Mouse (Mus musculus) embryo, embryonic 11 days (tissue): ENCODE measurements around the gene Ccdc146.
"Not testable (repeated sequence)": the region's sequence is repeated elsewhere in the genome, so short reads cannot be mapped to it uniquely, and the experiment has no call there.

ENCODE experiments used
- DNase-seq: peaks from one replicate; pipeline ENCODE4 v3.0.0-alpha.2; 2015

Ccdc146 gene

GRCm38 (mm10) chr5:21329672-21330665 is 94.5 kb downstream of the Ccdc146 start:
- no peak for DNase-seq

GRCm38 (mm10) chr5:21328560-21328959 is 95.9 kb downstream of the Ccdc146 start:
- DNase-seq: no peak

- peak; percentile 70 for DNase-seq
These were observed 98.0 kb downstream of the Ccdc146 start for GRCm38 (mm10) chr5:21326494-21326893.

GRCm38 (mm10) chr5:21320138-21320537 is 104.3 kb downstream of the Ccdc146 start:
- no peak for DNase-seq

GRCm38 (mm10) chr5:21314696-21315095 is 109.8 kb downstream of the Ccdc146 start:
- no peak for DNase-seq

GRCm38 (mm10) chr5:21307165-21307564 is 117.3 kb downstream of the Ccdc146 start:
- no peak for DNase-seq

- DNase-seq: no peak
These were observed 123.5 kb downstream of the Ccdc146 start for GRCm38 (mm10) chr5:21301011-21301410.

- DNase-seq: no peak
These were observed 124.4 kb downstream of the Ccdc146 start for GRCm38 (mm10) chr5:21300058-21300457.

GRCm38 (mm10) chr5:21299076-21299755 is 125.3 kb downstream of the Ccdc146 start:
- DNase-seq: no peak

- no peak for DNase-seq
These were observed 128.8 kb downstream of the Ccdc146 start for GRCm38 (mm10) chr5:21295683-21296082.

GRCm38 (mm10) chr5:21290594-21290993 is 133.9 kb downstream of the Ccdc146 start:
- DNase-seq: no peak

GRCm38 (mm10) chr5:21288658-21289435 is 135.6 kb downstream of the Ccdc146 start:
- DNase-seq: no peak

- DNase-seq: no peak
These were observed 141.0 kb downstream of the Ccdc146 start for GRCm38 (mm10) chr5:21283356-21284062.

GRCm38 (mm10) chr5:21277685-21278084 is 146.8 kb downstream of the Ccdc146 start:
- DNase-seq: not testable (repeated sequence)

GRCm38 (mm10) chr5:21271386-21272354 is 152.8 kb downstream of the Ccdc146 start:
- peak; percentile 31 for DNase-seq

GRCm38 (mm10) chr5:21270756-21271155 is 153.7 kb downstream of the Ccdc146 start:
- no peak for DNase-seq

GRCm38 (mm10) chr5:21269446-21269845 is 155.0 kb downstream of the Ccdc146 start:
- no peak for DNase-seq

- DNase-seq: no peak
These were observed 157.4 kb downstream of the Ccdc146 start for GRCm38 (mm10) chr5:21267090-21267489.

- peak; percentile 89 for DNase-seq
These were observed 159.4 kb downstream of the Ccdc146 start for GRCm38 (mm10) chr5:21265049-21265448.

GRCm38 (mm10) chr5:21264352-21265021 is 160.0 kb downstream of the Ccdc146 start:
- no peak for DNase-seq
